Mouse (Mus musculus) liver, embryonic 13.5 days (tissue): ENCODE data around the gene Fes. TPM values are rescaled to one million over a fixed set of nuclear protein-coding genes. Genes with fewer than 3 reads are reported as not detected.

Source experiments
- ATAC-seq: fragments of 200-750 bp; cut with Nextera tagmentation; 2 replicates; pipeline ENCODE4 v1.8.0; 2017; ENCODE audit warnings: low read depth, mild to moderate bottlenecking, moderate number of reproducible peaks, moderate library complexity
- DNase-seq: peaks from one replicate; pipeline ENCODE4 v3.0.0; 2022
- H3K27ac ChIP-seq: fragments of 300-500 bp; sonication (generic); 2 replicates; pipeline ENCODE4 v1.5.1; 2015; ENCODE audit warnings: moderate library complexity, mild to moderate bottlenecking, inconsistent platforms
- H3K27me3 ChIP-seq: fragments of 300-500 bp; sonication (generic); 2 replicates; pipeline ENCODE4 v1.6.1; 2015; ENCODE audit warnings: mild to moderate bottlenecking, inconsistent platforms
- H3K36me3 ChIP-seq: fragments of 300-500 bp; sonication (generic); 2 replicates; pipeline ENCODE4 v1.6.1; 2015; ENCODE audit warnings: mild to moderate bottlenecking, inconsistent platforms
- H3K4me1 ChIP-seq: fragments of 300-500 bp; sonication (generic); replicated peaks from 2 replicates; pipeline ENCODE4 v1.6.1; 2015; ENCODE audit warnings: inconsistent platforms
- H3K4me2 ChIP-seq: fragments of 300-500 bp; sonication (generic); 2 replicates; pipeline ENCODE4 v1.6.1; 2015; ENCODE audit warnings: inconsistent platforms, mild to moderate bottlenecking, moderate library complexity
- H3K4me3 ChIP-seq: fragments of 300-500 bp; sonication (generic); replicated peaks from 2 replicates; pipeline ENCODE4 v1.5.1; 2015; ENCODE audit warnings: mild to moderate bottlenecking, inconsistent platforms
- H3K9ac ChIP-seq: fragments of 300-500 bp; sonication (generic); 2 replicates; pipeline ENCODE4 v1.6.1; 2015; ENCODE audit warnings: mild to moderate bottlenecking, inconsistent platforms
- H3K9me3 ChIP-seq: fragments of 300-500 bp; sonication (generic); replicated peaks from 2 replicates; pipeline ENCODE4 v1.6.1; 2016; ENCODE audit warnings: inconsistent platforms
- WGBS: fragments of 180-500 bp; shearing (Covaris S2); methylation state at CpG from one replicate; pipeline ENCODE4 v1.1.7; 2015; ENCODE audit not compliant: insufficient replicate concordance; 5-methylcytosine and 5-hydroxymethylcytosine counted together
- polyA plus RNA-seq: library from polyadenylated mRNA; unstranded; fragments of >200 nt; fragmentation: Nextera tagmentation; extraction: Ambion mirVana; gene quantifications from 2 replicates; pipeline ENCODE4 v1.2.1, GENCODE M21; 2015

Fes gene
- polyA plus RNA-seq, 1 experiment from 2014 or later = 10.6 TPM

- WGBS = under 1% methylated on average over 25 of the region's 25 CpGs
These were observed 44.9 kb downstream of the Fes start, which contains the start of gene Hddc3 for GRCm38 (mm10) chr7:80342858-80343257. Hddc3 (plus strand) TSS chr7:80343104.

DNA sequence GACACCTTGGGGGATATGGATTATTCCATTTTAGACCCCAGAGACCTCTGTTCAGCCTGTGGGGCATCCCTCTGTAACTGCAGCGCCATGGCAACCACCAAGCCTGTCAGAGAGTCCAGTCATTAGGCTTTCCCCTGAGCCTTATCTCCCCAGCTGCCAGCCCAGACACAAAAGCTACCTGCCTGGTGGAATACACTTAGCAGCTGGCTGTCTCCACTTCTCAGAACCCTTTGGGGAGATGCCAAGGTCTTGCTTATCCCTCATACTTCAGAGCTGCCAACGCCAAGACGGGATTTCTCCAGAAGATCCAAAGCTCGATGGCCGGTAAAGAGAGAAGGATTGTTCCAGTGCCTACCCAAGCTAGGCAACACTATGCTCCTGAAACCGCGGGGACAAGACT, 46.0 kb downstream of the Fes start:
- H3K9ac ChIP-seq = no peak overlapping the region

More at GRCm38 (mm10) chr7:80342858-80343257, 44.9 kb downstream of the Fes start, which contains the start of gene Hddc3:
- Histone ChIP-seq H3K4me1 (peaks cover 65% of the 10 kb centered on the region), H3K4me2 (peak within 1 kb of the TSS; percentile 84), H3K9me3 (no peaks in the 10 kb centered on the region), H3K4me3 (peak within 1 kb of the TSS; percentile 64), H3K36me3 (no peaks in the 10 kb centered on the region), H3K27ac (peak within 1 kb of the TSS; percentile 7; the same call in 1 of the 2 replicates), H3K27me3 (no peaks in the 10 kb centered on the region), H3K9ac (peak within 1 kb of the TSS; percentile 76)
- ATAC-seq (no peak), DNase-seq (peak; percentile 85)

DNA sequence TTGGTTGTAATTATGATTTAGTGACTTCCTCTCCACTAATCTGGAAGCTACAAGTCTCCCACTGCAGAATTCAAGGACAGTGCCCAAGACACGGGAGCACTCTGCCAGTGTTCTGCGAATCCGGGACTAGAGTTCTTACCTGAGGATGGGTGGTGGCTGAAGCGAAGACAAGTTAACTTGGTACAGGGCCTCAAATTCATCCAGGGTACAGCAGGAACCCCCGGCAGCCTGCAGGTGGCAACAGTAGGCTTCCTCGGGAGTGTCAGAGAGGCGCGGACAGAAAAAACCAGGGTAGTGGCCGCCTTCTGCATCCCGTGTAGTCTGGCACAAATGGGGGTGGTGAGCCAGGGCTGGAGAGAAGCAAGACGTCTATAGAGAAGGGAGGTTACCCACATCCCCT, 47.0 kb downstream of the Fes start, which contains the start of gene Unc45a:
Unc45a (minus strand) TSS at position 213 of the 400 bp plus-strand sequence.
- no peaks in the 10 kb centered on the region for H3K27me3 ChIP-seq
- peaks cover 17% of the 10 kb centered on the region for H3K36me3 ChIP-seq
- peak within 1 kb of the TSS; percentile 88 for H3K27ac ChIP-seq
- ATAC-seq (peak; percentile 36), DNase-seq (peak; percentile 75)
- H3K4me1 ChIP-seq = peaks cover 51% of the 10 kb centered on the region
- H3K4me3 ChIP-seq = peak within 1 kb of the TSS; percentile 72
- no peaks in the 10 kb centered on the region for H3K9me3 ChIP-seq
- H3K9ac ChIP-seq = peak within 1 kb of the TSS; percentile 80
- peak within 1 kb of the TSS; percentile 87 for H3K4me2 ChIP-seq
- WGBS = 2% methylated on average over 11 of the region's 11 CpGs

More for the DNA sequence above, 46.0 kb downstream of the Fes start:
- H3K36me3 ChIP-seq = peaks cover 7% of the 10 kb centered on the region
- DNase-seq (no peak), ATAC-seq (no peak)
- H3K4me1 ChIP-seq = peaks cover 57% of the 10 kb centered on the region
- no peaks in the 10 kb centered on the region for H3K9me3 ChIP-seq
- H3K4me3 ChIP-seq = no peak overlapping the region
- H3K27me3 ChIP-seq = no peaks in the 10 kb centered on the region
- 66% methylated on average over 7 of the region's 7 CpGs for WGBS
- H3K27ac ChIP-seq = no peak overlapping the region
- H3K4me2 ChIP-seq = no peak overlapping the region

DNA sequence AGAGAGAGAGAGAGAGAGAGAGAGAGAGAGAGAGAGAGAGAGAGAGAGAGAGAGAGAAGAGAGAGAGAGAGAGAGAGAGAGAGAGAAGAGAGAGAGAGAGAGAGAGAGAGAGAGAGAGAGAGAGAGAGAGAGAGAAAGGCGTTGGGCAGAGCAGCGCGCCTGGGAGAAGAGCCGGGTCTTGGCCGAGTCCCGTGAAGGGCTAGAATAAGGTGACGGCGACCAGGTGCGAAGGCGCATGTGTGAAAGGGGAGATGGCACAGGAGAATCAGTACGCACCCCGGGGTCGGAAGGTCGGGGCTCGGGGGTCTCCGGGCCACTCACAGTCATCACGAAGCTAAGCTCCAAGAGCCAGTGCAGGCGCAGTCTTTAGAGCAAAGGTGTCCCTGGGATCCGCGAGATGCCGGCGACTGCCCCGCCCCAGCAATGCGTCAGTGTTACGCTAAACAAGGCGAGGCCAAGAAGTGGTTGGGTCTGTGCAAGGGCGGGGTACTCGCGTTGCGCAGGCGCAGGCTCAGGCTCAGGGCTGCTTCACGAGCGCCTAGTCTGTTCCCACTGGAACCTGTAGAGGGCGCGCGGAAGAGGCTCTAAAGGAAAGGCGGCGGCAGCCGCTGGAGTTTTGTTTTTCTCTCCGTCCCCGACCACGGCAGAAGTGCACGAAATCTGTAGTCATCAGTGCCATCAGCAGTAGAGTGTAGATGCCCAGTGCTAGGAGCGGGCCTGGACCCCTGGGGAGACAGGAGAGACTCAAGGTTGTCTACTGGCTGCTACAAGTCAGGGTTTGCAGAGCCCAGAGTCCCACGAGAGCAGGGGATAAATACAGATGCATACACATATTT, 47.7 kb downstream of the Fes start:
- H3K27me3 ChIP-seq = no peaks in the 10 kb centered on the region
- H3K27ac ChIP-seq = peak overlapping the region; percentile 88
- DNase-seq = peak; percentile 98
- peak overlapping the region; percentile 72 for H3K4me3 ChIP-seq
- peak overlapping the region; percentile 87 for H3K4me2 ChIP-seq
- H3K4me1 ChIP-seq = peaks cover 51% of the 10 kb centered on the region
- peak overlapping the region; percentile 80 for H3K9ac ChIP-seq
- under 1% methylated on average over 45 of the region's 45 CpGs for WGBS
- peak; percentile 99 for ATAC-seq
- H3K9me3 ChIP-seq = no peaks in the 10 kb centered on the region
- H3K36me3 ChIP-seq = peaks cover 23% of the 10 kb centered on the region

- WGBS = 15% methylated on average over 17 of the region's 17 CpGs
- Histone ChIP-seq H3K9me3 (no peaks in the 10 kb centered on the region), H3K36me3 (peaks cover 30% of the 10 kb centered on the region), H3K27me3 (no peaks in the 10 kb centered on the region), H3K27ac (peak overlapping the region; percentile 55), H3K4me2 (peak overlapping the region; percentile 87), H3K9ac (peak overlapping the region; percentile 80), H3K4me3 (peak overlapping the region; percentile 72), H3K4me1 (peaks cover 51% of the 10 kb centered on the region)
- DNase-seq (peak; percentile 29), ATAC-seq (no peak)
These were observed 48.4 kb downstream of the Fes start for GRCm38 (mm10) chr7:80339371-80339770.

GRCm38 (mm10) chr7:80336932-80337331, 50.8 kb downstream of the Fes start:
- H3K36me3 ChIP-seq = peaks cover 52% of the 10 kb centered on the region
- H3K27me3 ChIP-seq = no peaks in the 10 kb centered on the region
- 0 out of 2 replicates have a peak, but pooled peaks cover 5% of the 10 kb centered on the region for H3K9me3 ChIP-seq
- H3K9ac ChIP-seq = no peak overlapping the region
- H3K27ac ChIP-seq = no peak overlapping the region
- no peak overlapping the region for H3K4me3 ChIP-seq
- no peak overlapping the region for H3K4me2 ChIP-seq
- DNase-seq = no peak
- whole genome bisulfite sequencing = 80% methylated on average over 3 of the region's 3 CpGs
- no peak for ATAC-seq
- H3K4me1 ChIP-seq = peaks cover 33% of the 10 kb centered on the region

GRCm38 (mm10) chr7:80334848-80335247, 52.9 kb downstream of the Fes start:
- no peak overlapping the region for H3K4me3 ChIP-seq
- peaks cover 73% of the 10 kb centered on the region for H3K36me3 ChIP-seq
- no peak overlapping the region for H3K9ac ChIP-seq
- H3K9me3 ChIP-seq = 0 out of 2 replicates have a peak, but pooled peaks cover 5% of the 10 kb centered on the region
- H3K4me1 ChIP-seq = peaks cover 17% of the 10 kb centered on the region
- ATAC-seq (no peak), DNase-seq (no peak)
- no peak overlapping the region for H3K27ac ChIP-seq
- H3K4me2 ChIP-seq = no peak overlapping the region
- no peaks in the 10 kb centered on the region for H3K27me3 ChIP-seq
- WGBS = 79% methylated on average over 4 of the region's 4 CpGs

GRCm38 (mm10) chr7:80331433-80331832, 56.3 kb downstream of the Fes start:
- Histone ChIP-seq H3K4me1 (no peaks in the 10 kb centered on the region), H3K36me3 (peaks cover 94% of the 10 kb centered on the region), H3K9ac (no peak overlapping the region), H3K9me3 (0 out of 2 replicates have a peak, but pooled peaks cover 5% of the 10 kb centered on the region), H3K27ac (no peak overlapping the region), H3K27me3 (no peaks in the 10 kb centered on the region), H3K4me3 (no peak overlapping the region), H3K4me2 (no peak overlapping the region)
- DNase-seq = no peak
- no peak for ATAC-seq
- WGBS = 91% methylated on average over 19 of the region's 19 CpGs

DNA sequence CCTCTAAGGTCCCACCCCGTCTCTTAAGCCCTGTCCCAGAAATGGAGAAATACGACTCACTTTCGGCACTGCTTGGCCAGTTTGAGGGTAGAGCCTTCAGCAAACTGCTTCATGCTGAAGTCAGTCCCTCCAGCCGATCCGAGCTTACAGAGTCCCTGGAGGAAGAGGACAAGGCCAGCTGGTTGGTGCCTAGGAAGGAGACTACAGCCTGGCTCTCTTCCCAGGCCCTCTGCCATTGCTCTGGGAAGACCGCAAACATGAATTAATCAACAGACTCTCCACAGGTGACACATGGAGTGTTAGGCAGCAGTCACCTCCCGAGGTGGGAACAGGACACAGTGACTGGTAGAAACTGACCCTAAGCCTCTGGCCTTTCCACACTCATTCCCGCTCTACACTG, 57.5 kb downstream of the Fes start:
- ATAC-seq (no peak), DNase-seq (no peak)
- Histone ChIP-seq H3K4me2 (no peak overlapping the region), H3K4me3 (no peak overlapping the region), H3K36me3 (peaks cover 95% of the 10 kb centered on the region), H3K27ac (no peak overlapping the region), H3K4me1 (peaks cover 1% of the 10 kb centered on the region), H3K27me3 (no peaks in the 10 kb centered on the region), H3K9me3 (0 out of 2 replicates have a peak, but pooled peaks cover 5% of the 10 kb centered on the region), H3K9ac (no peak overlapping the region)
- 85% methylated on average over 8 of the region's 8 CpGs for WGBS
